Mouse (Mus musculus) 3134 (cell line): ENCODE measurements around the gene Knop1.
A peak's percentile ranks its signal among the peaks of the same experiment; 100 is the strongest.

Experiments used
- DNase-seq: peaks from one replicate; pipeline ENCODE4 v3.0.0-alpha.2; 2011; ENCODE audit warnings: low spot score; ENCODE audit not compliant: insufficient read length; ENCODE audit errors: extremely low read depth

The Knop1 gene

DNA sequence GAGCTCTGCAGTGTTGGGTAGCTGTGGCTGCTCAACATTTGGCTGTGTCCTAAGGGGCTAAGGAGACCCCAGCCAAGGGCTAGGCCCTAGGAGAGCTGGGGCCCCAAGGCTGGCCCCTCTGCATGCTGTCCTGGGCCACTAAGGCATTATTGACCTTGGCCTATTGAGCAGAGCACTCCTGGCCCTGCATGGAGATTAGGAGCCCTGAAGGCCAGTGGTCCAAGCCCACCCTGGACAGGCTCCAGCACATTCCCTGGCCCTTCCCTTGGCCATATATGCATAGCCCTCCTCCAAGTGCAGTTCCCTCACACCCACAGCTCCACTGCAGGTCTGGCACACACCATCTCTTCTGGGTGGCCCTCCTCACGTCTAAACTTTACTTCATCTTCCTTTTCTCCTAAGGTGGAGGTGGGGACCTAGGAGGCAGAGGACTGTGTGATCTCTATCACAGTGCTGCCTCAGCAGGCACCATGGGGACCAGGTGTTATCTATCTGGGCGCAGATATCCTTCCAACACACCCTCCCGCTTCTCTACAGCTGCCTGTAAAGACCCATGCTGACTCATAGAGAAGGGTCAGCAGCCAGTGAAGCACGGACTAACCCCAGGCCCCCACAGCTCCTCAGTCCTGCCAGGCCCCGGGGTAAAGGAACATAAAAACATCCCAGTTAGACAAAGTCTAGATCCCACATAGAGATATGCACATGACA lies 6.4 kb downstream of the Knop1 start:
- no peak for DNase-seq

DNA sequence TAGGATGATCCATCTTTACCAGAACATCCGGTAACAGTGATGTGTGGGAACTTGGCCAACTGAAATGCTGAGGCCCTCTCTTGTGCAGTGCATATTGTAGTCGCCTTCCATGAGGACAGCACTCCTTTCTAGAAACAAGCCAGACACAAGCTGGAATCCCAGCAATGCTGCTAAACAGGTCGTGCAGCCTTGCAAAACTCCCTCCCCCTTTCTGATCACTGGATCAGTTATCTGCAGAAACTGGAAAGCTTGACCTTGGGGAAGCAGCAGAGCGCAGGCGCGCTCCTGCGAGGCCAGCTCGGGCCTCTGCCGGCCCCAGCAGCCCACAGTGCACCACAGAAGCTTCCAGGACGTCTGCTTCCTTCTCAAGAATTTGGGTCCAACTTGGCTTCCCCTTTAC lies 7.3 kb downstream of the Knop1 start:
- DNase-seq = no peak

DNA sequence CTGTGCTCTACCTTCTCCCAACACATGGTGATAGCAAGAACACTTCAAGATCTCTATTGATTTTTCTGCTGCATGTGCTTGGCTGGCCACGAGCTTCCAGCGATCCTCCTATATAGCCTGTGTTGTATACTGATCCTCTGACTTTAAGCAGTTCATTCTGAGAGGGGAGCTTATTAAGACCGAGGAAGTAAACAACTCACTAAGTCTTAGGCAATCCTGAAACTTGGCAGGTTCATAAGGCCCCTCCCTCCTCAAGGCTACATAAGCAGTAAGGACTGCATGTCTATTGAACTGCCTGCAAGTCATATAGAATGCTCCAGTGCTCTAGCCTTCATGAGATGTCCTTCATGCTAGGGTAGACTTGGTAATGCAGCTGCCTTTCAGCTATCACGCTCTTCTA lies 9.7 kb downstream of the Knop1 start:
- no peak for DNase-seq

DNA sequence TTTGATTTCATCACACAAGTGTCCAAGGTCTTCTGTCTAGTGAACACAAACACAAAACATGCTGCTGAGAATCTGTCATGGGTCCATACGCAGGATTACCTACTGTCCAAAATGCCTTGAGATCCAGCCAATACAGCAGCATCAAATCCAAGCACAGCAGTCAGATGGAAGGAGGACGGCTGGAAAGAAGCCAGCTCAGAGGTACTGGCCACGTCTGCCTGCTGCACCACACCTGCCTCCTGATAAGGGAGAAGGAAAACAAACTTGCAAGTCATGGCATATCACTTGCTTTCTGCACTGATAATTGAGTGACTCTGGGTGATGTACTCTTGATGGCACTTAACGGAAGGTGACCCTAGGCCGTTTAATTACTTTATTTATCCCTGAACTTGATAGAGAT lies 10.9 kb downstream of the Knop1 start:
- DNase-seq = no peak

DNA sequence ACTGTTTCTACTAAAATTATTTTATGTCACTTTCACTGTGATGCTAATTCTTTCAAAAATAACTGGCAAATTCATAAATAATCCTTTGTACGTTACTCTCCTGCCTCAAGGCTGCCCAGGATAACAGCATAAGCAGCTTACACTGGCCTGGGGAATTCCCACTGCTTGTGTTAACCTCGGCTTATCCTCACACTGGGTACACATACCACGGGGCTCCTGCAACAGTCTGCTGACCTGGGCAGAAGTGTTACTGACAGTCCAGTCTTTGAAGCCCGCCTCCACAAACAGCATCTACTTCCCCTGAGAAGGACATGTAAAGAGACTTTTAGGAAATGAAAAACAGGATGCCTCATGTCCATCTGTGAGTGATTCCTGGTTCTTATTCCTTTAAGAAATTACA lies 13.1 kb downstream of the Knop1 start:
- no peak for DNase-seq

DNA sequence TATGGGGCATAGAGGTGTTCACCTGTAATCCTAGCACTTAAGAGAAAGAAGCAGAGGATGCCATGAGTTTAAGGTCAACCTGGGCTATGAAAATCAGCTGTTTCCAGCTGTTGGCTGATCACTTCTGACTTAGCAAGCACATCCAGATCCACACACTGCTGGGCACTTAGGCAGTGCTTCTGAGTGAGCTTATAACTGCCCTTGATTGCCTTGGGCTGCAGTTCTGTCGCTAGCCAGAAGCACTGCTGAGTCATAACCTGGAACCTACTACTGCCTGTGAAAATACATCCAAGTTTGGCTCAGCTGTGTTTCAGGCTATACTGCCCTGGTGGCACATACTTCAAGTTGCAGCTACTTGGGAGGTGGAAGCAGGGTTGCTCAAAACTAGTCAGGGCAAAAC lies 14.3 kb downstream of the Knop1 start:
- peak; percentile 52 for DNase-seq

DNA sequence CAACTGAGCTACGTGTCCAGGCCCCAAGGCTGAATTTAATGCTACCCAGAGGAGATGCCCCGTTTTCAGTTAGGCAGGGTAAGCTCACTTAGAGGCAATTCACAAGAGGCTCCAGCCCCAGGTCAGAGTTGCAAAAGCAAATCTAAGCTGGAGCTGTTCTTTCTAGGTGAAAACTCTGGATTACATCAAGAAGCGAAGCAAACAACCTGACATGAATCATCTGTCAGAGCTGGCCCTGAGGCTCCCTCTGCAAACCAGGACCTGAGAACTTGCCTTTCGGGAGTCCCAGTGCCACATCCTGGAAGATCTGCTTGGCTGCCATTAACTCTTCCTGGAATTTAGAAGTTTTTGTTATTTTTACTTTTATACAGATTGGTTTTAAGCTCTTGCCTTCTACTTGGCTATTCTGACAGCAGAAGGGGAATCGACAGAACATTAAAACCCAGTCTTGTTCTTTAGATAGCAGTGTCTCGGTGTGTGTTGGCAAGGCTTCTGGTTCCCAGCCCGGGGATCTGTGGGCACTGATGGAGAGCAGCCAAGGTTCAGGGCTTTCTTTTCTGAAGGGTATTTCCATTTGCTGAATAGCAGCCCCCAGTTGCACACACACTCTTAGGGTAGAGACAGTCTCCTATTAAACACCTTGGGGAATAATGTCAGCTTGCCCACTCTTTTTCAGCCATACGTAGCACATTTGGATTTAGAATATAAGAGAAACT lies 14.9 kb downstream of the Knop1 start:
- no peak for DNase-seq

DNA sequence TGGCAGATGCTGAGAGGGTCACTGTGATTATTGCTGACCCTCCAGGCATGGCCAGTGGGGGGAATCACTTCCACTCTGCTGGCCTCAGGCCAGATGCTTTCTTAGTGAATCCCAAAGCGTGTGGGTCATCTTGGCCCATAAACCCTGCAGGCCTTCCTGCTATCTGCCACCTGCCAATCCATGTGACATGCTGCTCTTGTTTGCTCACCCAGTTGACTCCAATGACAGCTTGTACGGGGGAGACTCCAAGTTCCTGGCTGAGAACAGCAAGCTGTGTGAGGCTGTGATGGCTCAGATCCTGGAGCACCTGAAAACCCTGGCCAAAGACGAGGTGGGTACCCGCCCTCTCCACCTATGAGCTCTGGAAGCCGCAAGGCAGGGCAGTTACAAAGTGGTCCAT lies 18.2 kb downstream of the Knop1 start:
- DNase-seq = no peak

DNA sequence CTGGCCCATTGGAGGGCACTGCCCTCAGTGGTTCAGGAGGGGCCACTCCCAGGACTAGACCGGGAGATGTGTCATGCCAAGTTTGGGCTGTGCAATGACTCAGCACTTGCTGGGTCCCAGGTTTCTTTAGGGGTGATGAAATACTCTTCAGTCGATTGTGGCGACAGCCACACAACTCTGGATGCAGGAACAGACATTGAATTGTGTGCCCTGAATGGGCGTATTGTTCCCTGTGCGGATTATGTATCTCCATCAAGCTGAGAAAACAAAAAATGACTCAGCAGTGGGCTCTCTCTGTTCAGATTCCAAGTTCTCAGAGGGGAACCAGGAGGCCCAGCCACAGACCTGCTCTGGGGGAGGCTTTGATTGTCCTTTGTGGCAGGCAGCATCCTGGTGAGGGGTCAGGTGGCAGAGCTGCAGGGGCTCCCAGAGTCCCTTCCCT lies 28.1 kb downstream of the Knop1 start:
- DNase-seq = peak; percentile 76

DNA sequence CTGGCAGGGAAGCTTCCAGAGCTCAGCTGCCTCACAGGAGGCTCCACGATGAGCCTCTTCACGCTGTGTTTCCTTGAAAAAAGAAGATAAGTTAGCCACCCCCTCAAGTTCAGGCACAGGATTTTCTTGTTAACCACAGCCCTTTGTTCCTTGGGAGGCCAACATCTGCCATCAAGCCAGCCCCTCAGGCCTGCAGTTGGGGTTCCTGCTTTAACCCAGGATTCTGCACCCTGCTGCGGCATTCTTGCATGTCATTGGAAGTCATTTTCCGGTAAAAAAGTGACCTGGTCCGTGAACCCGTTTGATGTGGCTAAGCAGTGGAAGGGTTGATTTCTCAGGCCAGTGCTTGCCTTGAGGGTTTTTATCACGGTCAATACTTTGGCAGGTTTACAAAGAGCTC lies 31.6 kb downstream of the Knop1 start:
- DNase-seq = no peak

DNA sequence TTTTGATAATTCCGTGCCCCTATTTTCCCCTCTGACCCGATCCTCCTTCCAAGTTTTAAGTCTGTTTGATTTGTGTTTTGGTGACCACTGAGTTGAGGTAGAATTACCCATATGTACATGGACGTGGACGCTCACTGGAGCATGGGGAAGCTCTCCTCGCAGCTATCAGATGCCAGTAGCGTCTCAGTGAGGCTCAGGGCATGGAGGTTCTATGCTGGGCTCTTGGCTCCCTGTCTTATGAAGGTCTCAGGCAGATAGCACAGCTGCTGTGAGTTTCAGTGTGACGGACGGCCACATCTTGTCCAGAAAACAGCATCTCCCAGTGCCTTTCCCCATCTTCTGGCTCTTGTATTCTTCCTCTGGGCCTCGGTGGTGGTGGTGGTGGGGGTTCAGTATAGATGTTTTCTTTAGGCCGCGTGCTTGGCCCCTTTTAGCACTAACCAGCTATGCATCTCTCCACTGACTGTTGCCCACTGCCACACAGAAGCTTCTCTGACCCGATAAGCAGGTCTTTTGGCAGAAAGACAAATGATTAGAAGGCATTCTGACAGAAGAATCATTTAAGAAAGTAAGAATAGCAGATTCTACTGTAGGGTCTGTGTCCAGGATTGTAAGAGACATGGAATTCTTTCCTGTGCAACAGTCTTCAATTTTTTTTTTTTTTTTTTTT lies 34.0 kb downstream of the Knop1 start:
- DNase-seq = no peak

DNA sequence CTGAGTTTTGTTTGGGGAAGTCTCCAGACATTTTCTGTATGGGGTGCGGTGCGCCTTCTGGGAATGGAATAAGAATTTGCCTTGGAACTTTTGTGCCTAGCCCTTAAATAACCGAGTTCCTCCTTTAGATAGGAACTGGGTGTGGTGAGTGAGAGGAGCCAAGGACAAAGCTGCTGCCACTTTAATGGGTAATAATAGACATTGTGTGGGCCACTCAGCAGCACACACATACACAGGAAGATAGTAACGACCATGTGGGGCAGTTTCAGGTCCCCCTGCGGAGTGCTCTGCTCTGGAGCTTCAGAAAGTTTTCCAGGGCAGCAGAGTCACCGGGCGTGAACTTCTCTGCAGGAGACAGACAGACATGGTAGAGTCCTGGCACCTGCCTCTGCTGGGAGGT lies 34.7 kb downstream of the Knop1 start:
- no peak for DNase-seq

DNA sequence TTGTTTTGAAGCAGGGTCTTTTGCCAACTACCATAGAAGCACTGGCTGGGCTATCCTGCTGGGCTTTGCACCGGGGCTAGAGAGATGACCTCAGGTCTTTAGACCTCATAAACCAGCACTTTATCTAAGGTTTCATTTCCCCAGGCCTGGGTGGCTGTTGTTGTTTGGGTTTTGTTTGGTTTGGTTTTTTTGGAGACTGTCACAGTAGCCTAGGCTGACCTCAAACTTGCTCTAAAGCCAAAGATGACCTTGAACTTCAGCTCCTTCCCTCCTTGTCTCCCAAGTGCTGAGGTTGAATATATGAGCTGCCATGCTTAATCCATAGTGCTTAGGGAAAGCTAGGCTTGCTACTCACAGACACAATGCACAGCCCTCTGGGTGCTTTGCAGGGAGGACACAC lies 36.4 kb downstream of the Knop1 start:
- no peak for DNase-seq

DNA sequence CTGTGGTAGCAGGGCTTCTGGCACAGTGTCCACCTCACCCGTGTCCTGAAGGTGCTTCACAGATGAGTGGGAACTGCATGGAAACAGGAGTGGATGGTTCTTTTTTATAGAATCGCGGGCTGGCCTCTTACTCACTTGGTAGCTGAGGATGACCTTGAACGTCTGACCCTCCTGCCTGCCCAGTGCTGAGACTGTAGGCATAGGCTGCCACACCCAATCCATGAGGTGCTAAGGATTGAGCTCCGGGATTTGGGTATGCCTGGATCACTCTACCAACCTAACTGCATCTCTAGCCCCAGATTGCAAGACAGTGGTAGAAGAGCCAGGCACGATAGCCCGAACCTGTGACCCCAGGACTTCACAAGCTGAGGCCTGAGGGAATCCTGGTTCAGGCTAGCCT lies 38.3 kb downstream of the Knop1 start:
- DNase-seq = no peak

DNA sequence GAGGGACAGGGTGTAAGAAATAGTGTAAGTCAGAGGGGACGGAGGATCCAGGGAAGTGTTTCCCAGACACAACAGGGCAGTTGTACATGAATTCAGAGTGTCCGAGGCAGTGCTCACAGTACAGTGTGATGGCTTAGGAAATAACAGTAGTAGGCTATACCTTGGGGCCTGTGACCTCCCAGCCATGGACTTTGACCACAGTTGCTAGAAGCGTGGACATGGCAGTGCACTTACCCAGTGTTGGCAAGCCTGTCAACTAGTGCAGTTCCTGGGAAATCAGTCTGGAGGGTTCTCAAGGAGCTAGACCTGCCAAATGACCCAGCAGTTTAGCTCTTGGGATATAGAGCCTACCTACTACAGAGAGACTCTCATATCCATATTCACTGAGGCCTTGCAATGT lies 39.8 kb downstream of the Knop1 start:
- DNase-seq = no peak

DNA sequence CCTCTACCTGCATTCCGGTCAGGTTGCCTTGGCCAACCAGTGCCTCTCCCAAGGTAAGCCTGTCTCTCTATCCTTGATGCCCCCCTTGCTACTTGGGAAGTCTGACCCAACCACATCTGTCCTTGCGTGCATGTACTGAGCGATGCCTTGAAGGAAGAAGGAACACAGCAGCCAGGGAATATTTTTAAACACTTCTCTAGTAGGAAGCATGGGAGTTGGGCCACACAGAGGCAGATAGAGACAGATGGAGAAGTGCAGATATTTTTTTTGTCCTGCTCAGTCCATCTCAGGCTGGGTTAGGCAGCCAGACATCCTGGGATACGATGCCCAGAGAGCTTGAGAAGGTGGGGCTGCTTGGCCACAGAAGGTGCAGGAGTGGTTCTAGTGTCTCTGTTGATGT lies 42.5 kb downstream of the Knop1 start:
- no peak for DNase-seq

DNA sequence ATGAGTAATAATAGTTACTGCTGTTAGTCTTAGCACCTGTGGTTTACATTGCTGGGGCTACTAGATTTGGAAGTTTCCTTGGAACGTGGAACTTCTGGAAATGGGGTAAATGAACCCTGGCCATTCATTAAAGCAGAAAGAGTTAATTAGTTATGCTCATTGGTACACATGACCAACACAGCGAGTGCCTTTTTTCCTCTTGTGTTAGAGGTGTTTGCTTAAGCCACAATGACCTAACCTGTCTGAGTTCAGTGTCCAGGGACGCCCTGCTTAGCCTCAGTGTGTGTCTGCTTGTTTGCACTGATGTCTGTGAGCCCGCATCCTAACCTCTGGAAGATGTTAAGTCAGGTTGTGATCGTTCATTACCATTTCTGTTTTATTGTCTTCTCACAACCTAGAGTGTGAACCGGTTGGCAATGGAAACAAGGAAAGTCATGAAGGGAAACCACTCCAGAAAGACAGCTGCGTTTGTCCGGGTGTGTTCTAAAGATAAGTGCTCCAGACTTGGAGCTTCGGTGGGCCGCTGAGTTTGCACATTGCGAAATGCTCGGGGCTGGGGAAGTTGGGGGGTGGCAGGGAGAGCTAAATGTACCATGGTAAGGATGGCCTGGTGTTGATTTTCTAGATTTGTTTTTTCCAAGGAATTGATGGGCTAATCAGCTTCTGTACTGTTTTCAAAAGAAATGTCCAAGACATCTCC lies 44.5 kb downstream of the Knop1 start:
- no peak for DNase-seq

DNA sequence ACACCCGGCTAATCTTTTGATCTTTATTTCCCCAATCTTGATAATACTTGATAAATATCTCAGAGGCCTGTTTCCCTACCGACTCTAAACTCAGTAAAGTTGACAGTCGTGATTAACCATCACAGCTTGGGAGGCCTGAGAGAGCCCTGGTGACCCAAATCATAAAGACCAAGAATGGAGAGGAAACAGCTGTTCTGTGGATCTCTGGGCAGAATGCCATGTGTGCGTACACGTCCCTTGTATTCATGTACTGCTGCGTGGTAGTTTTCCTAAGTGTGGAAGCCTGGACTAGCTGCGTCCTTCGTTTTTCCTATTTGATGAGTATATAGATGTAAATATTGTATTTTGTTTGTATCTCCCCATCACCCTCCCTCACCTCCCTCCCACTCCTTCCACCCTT lies 48.2 kb downstream of the Knop1 start:
- no peak for DNase-seq

DNA sequence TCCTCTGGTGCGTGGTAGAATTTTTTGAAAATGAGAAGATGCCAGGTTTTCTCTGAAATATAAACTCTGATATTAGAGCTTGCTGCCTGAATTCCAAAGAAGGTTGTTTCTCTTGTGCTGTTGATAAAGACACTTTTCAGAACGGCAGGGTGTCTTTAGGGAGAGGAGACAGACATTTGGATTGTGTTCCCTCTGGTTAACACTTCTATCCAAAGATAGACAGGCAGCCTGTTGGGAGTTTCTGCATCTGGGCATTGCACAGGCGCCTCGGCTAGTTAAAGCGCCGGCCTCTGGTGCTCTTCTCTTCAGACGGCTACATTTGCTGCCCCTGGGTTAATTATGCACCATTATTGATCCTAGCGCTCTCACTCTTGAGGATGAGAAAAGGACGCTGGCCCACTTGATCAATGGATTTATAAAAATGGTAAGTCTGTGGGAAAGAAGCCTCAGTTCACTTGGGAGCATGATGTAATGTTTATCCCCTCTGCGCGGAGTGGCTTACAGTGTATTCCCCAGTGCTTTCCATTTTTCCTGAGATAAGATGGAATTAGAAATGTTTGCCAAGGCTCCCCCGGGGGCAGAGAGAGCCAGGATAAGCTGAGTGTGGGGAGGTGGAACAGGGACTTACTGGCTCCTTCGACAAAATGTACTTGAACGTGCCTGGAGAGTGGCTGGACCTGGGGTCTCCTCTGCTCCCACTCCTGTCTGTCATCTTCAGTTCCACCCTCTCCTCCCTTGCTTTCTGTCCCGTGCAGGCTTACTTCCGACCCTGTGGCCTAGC lies 49.2 kb downstream of the Knop1 start:
- DNase-seq = no peak

DNA sequence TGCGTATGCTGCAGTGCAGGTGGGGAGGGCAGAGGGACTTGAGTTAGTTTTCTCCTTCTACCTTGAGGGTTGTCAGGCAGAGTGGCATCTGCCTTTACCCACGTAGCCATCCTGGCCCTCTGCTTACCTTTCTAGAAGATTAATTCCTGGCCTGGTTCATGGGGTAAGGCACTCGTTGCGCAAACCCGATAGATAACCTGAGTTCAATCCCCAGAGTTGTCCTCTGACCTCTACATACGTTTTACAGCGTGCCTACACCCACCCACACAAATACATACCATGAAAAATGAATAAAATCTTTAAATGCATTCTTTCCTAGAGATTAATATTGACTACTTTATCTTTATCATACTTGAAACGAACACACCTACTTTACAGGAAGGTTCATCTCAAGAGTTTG lies 52.6 kb downstream of the Knop1 start:
- DNase-seq = no peak

DNA sequence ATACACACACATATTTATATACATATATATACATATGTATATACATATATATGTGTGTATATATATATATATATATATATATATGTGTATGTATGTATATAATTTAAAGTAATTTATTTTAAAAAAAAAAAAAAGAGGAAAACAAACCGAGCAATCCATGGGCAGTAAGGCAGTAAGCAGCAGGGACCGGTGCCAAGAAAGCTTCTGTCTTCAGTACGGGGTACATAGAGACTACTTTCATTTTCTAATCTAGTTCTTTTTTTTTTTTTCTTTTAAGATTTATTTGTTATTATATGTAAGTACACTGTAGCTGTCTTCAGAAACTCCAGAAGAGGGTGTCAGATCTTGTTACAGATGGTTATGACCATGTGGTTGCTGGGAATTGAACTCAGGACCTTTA lies 54.3 kb downstream of the Knop1 start:
- DNase-seq = no peak
